Mouse (Mus musculus): Measurements from ENCODE around the gene Rab43. TPM values are rescaled to one million over a fixed set of nuclear protein-coding genes. Genes with fewer than 3 reads are reported as not detected.

Rab43 gene
- total and polyA plus RNA-seq, 3 experiments = 4.0 to 13.2 TPM; not detected in 1

DNA sequence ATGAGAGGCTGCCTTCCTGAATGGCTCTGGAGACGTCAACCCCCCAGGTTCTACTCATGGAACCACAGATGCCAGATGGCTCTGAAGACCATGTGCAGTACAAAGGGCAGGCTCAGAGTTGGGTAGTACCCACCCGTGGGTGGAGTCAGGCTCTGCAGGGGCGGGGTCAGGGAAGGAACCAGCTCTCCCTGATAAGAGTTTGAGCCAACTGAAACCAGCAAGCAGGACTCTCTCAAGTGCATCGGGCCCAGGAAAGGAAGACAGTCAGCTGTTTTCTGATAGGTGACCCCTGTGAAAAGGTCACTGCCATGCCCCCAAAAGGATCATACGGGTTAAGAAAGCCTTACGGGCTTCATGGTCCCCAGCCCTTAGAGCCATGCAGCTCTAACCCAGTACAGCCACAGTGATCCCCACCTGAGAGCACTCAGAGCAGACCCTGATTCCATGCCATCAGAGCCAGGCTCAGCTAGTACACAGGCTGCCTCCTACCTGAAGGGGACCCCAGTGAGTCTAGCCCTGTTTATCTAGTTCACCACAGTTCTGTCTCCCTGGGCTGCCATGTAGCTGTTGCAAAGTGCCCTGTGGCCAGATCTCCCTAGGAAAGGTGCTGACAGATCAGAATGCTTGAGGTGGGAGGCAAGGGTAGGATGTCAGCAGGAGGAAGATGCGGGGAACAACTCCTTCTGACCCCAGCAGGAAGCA lies 21.0 kb downstream of the Rab43 start (continued):
- no peak for TF ChIP-seq UBTF (IDR thresholded peaks at IDR 0.05; ENCODE audit: borderline replicate concordance, insufficient read depth, low read depth, low read length)
- no peak for TF ChIP-seq MEF2A (IDR thresholded peaks at IDR 0.05; ENCODE audit: extremely low read depth, insufficient replicate concordance, low read depth, low read length, poor library complexity, severe bottlenecking)
- TF ChIP-seq HCFC1 (IDR thresholded peaks at IDR 0.05; ENCODE audit: low read depth, low read length) = no peak
- TF ChIP-seq NRF1 (IDR thresholded peaks at IDR 0.05; ENCODE audit: insufficient read depth, low read depth, low read length, poor library complexity, severe bottlenecking) = no peak
- TF ChIP-seq JUND (IDR thresholded peaks at IDR 0.05; ENCODE audit: low read depth, low read length) = no peak
- TF ChIP-seq TCF12 (IDR thresholded peaks at IDR 0.05; ENCODE audit: low read depth, low read length) = peak; percentile 39; the same call in 1 of the 2 replicates
- no peak for TF ChIP-seq ZKSCAN1 (IDR thresholded peaks at IDR 0.05; ENCODE audit: low read depth, low read length)

- peak overlapping the region; percentile 41 for H3K27ac ChIP-seq (ENCODE audit: control insufficient read depth, low read depth, low read length)
- H3K79me2 ChIP-seq (ENCODE audit: control insufficient read depth, insufficient read depth, low read length, poor library complexity) = no peaks in the 10 kb centered on the region
- TF ChIP-seq E2F4 (IDR thresholded peaks at IDR 0.05; ENCODE audit: borderline replicate concordance, low read depth, low read length) = no peak
- no peak for TF ChIP-seq NRF1 (IDR thresholded peaks at IDR 0.05; ENCODE audit: insufficient read depth, low read depth, low read length, poor library complexity, severe bottlenecking)
- TF ChIP-seq ZC3H11A (IDR thresholded peaks at IDR 0.05; ENCODE audit: low read depth, low read length) = no peak
- TF ChIP-seq MAX (IDR thresholded peaks at IDR 0.05; ENCODE audit: low read length) = no peak
- TF ChIP-seq TCF12 (IDR thresholded peaks at IDR 0.05; ENCODE audit: low read depth, low read length) = no peak
- no peak for TF ChIP-seq ETS1 (IDR thresholded peaks at IDR 0.05; ENCODE audit: low read depth, low read length)
- no peak for TF ChIP-seq RCOR1 (IDR thresholded peaks at IDR 0.05; ENCODE audit: low read depth, low read length)
- no peak for TF ChIP-seq SIN3A (IDR thresholded peaks at IDR 0.05; ENCODE audit: low read length)
- no peak for TF ChIP-seq USF2 (IDR thresholded peaks at IDR 0.05; ENCODE audit: borderline replicate concordance in 1 of 2, insufficient read depth in 1 of 2, low read depth in 1 of 2, low read length in 2 of 2)
- no peak for TF ChIP-seq ELF1 (IDR thresholded peaks at IDR 0.05; ENCODE audit: low read depth, low read length)
- H3K4me3 ChIP-seq (ENCODE audit: control insufficient read depth in 1 of 2, insufficient read depth in 1 of 2, low read depth in 2 of 2, low read length in 2 of 2) = no peak overlapping the region
- H3K9ac ChIP-seq (ENCODE audit: control insufficient read depth, low read depth, low read length, poor library complexity, severe bottlenecking) = no peak overlapping the region
- H3K27me3 ChIP-seq (ENCODE audit: control insufficient read depth in 1 of 2, insufficient read depth in 2 of 2, low read length in 2 of 2) = no peaks in the 10 kb centered on the region
- H3K36me3 ChIP-seq (ENCODE audit: control insufficient read depth in 1 of 2, insufficient read depth in 2 of 2, low read length in 2 of 2) = peaks cover 0 to 25% of the 10 kb centered on the region in 2 experiments; a peak in 2 of 4 replicates
- peaks cover 28 to 40% of the 10 kb centered on the region in 2 experiments for H3K4me1 ChIP-seq (ENCODE audit: control insufficient read depth in 1 of 2, insufficient read depth in 2 of 2, low read length in 2 of 2)
- no peaks in the 10 kb centered on the region for H3K9me3 ChIP-seq (replicated peaks; ENCODE audit: insufficient read depth, low read length)
- DNase-seq (ENCODE audit: low read depth, low spot score) = no peak
Observed at GRCm38 (mm10) chr6:87789791-87790190, 22.2 kb downstream of the Rab43 start.

Data from MEL (cell line).